Mouse (Mus musculus) CH12.LX (cell line): Measurements from ENCODE around the gene Vwa7.

Experiments
- CHD2 ChIP-seq: IDR thresholded peaks from 2 replicates; pipeline ENCODE4 v1.6.1; 2011; ENCODE audit warnings: low read length, improper control_type of control experiment
- CTCF ChIP-seq, 2 experiments: IDR thresholded peaks in 1 of 2; conservative IDR thresholded peaks in 1 of 2; 2 replicates each; pipeline ENCODE4 v1.5.1; 2011 to 2012; ENCODE audit warnings: low read depth in 2 of 2, low read length in 2 of 2, improper control_type of control experiment in 1 of 2, inconsistent platforms in 1 of 2, mild to moderate bottlenecking in 1 of 2, moderate library complexity in 1 of 2
- EP300 ChIP-seq: IDR thresholded peaks from 2 replicates; pipeline ENCODE4 v1.6.1; 2011; ENCODE audit warnings: low read length, improper control_type of control experiment
- MAX ChIP-seq: IDR thresholded peaks from 2 replicates; pipeline ENCODE4 v1.6.1; 2011; ENCODE audit warnings: low read length, improper control_type of control experiment
- MAZ ChIP-seq: IDR thresholded peaks from 2 replicates; pipeline ENCODE4 v1.6.1; 2012; ENCODE audit warnings: low read depth, mild to moderate bottlenecking, inconsistent platforms, low read length, improper control_type of control experiment, moderate library complexity
- MYC ChIP-seq: IDR thresholded peaks from 2 replicates; pipeline ENCODE4 v1.6.1; 2011; ENCODE audit warnings: low read depth, mild to moderate bottlenecking, improper control_type of control experiment, low read length
- NRF1 ChIP-seq: IDR thresholded peaks from 2 replicates; pipeline ENCODE4 v1.6.1; 2014; ENCODE audit warnings: low read depth, mild to moderate bottlenecking, inconsistent platforms, low read length, improper control_type of control experiment, moderate library complexity
- POLR2A ChIP-seq: IDR thresholded peaks from 2 replicates; pipeline ENCODE4 v1.6.1; 2011; ENCODE audit warnings: low read depth, mild to moderate bottlenecking, improper control_type of control experiment, low read length
- RCOR1 ChIP-seq: conservative IDR thresholded peaks from 2 replicates; pipeline ENCODE4 v1.6.1; 2012; ENCODE audit warnings: low read depth, mild to moderate bottlenecking, inconsistent platforms, low read length, improper control_type of control experiment
- TCF12 ChIP-seq: IDR thresholded peaks from 2 replicates; pipeline ENCODE4 v1.6.1; 2014; ENCODE audit warnings: low read depth, mild to moderate bottlenecking, inconsistent platforms, low read length, improper control_type of control experiment
- UBTF ChIP-seq: IDR thresholded peaks from 2 replicates; pipeline ENCODE4 v1.6.1; 2012; ENCODE audit warnings: low read depth, mild to moderate bottlenecking, inconsistent platforms, low read length, improper control_type of control experiment, moderate library complexity
- ZMIZ1 ChIP-seq: IDR thresholded peaks from 2 replicates; pipeline ENCODE4 v1.6.1; 2012; ENCODE audit warnings: low read depth, mild to moderate bottlenecking, inconsistent platforms, low read length, improper control_type of control experiment

DNA sequence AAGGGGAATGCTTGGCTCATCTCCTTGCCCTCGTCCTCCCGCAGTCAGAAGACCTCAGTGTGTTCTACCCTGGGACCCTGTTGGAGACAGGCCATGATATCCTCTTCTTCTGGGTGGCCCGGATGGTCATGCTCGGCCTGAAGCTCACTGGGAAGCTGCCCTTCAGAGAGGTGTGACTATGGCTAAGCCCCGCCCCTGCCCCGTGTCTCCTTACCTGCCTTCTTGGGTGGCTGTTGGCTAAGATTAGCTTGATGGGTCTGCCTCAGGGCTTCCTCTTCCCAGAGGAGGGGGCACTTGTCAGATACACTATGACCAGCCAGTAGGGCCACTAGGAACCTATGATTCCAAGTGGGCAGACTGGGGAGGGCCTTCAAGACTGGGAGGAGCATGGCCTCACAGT, 3.2 kb upstream of the Vwa7 start:
- no peak for TF ChIP-seq CHD2
- TF ChIP-seq CTCF (conservative IDR thresholded peaks at IDR 0.05 in 1 of 2, IDR thresholded peaks at IDR 0.05 in 1 of 2; ENCODE audit: low read depth in 2 of 2, low read length in 2 of 2), result no peak
- no peak for TF ChIP-seq EP300
- no peak for TF ChIP-seq RCOR1
- no peak for TF ChIP-seq UBTF
- TF ChIP-seq NRF1, result no peak
- no peak for TF ChIP-seq MAX
- no peak for TF ChIP-seq MAZ
- no peak for TF ChIP-seq ZMIZ1
- TF ChIP-seq POLR2A, result no peak
- no peak for TF ChIP-seq TCF12
- TF ChIP-seq MYC, result no peak
